Mouse (Mus musculus) ES-Bruce4 (cell line): ENCODE data around the gene Gm6676.
"Not testable (repeated sequence)": the region's sequence is repeated elsewhere in the genome, so short reads cannot be mapped to it uniquely, and the experiment has no call there.

Experiments used
- CTCF ChIP-seq: IDR thresholded peaks from one replicate; pipeline ENCODE4 v1.8.1; 2011; ENCODE audit warnings: low read depth, low read length
- POLR2A ChIP-seq: IDR thresholded peaks from one replicate; pipeline ENCODE4 v1.8.1; 2011; ENCODE audit warnings: low read length; ENCODE audit not compliant: insufficient read depth

DNA sequence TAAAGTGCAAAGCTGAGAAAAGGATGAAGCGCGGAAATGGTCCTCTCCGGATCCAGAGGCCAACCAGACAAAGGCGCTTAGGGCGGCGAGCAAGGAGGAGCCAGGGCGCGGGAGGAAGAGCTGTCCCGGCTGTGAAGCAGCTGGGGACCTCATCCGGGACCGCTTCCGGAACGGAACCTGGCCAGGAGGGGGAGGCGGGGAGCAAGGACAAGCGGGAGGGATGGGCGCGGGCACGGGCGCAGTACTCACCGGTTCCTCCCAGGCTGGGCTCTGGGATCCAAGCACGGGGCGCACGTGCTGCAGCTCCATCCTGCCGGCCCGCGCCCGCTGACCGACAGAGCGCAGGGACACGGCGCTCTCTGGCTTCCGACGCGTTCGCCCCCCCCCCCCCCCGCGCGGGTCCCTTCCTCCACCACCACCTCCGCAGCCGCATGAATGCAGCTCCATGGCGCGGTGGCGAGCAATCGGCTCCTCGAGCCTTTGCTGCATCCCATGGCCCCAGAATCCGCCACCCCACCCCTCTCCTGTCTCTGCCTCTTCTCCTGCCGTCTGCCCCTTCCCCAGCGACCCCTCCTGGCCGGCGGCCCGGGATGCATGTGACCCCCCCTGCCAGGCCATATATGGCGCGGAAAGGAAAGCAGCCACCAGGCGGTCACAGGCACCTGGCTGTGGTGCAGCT lies 19.9 kb downstream of the Gm6676 start:
- TF ChIP-seq POLR2A, CTCF: not testable (repeated sequence)
